Mouse (Mus musculus) ES-Bruce4 (cell line): Measurements from ENCODE around the gene Pheta1.

Experiments
- CTCF ChIP-seq: IDR thresholded peaks from one replicate; pipeline ENCODE4 v1.8.1; 2011; ENCODE audit warnings: low read depth, low read length
- POLR2A ChIP-seq: IDR thresholded peaks from one replicate; pipeline ENCODE4 v1.8.1; 2011; ENCODE audit warnings: low read length; ENCODE audit not compliant: insufficient read depth

- TF ChIP-seq CTCF (no peak), POLR2A (no peak)
Observed at GRCm38 (mm10) chr5:121883356-121883755, 34.6 kb downstream of the Pheta1 start.
